Mouse (Mus musculus): Measurements from ENCODE around the gene Pmvk.
"Not testable (repeated sequence)": the region's sequence is repeated elsewhere in the genome, so short reads cannot be mapped to it uniquely, and the experiment has no call there.

Gene Pmvk

DNA sequence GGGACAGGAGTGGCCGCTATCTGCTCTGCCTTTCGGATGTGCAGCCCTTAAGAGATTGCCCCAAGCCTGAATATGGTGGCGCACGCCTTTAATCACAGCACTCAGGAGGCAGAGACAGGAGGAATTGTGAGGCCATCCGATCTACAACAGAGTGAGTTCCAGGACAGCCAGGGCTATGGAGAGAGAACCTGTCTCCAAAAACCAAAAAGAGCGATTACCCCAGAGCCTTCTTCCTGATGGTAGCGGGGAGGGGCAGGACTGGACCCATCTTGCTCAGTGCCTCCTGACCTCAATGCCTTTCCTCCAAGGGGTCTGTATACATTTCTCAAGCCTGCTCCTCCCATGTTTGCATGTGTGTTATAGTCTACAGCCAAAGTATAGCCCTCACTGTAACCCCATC lies 25.3 kb upstream of the Pmvk start:
- not testable (repeated sequence) for DNase-seq (ENCODE audit: low spot score in 2 of 2)

DNA sequence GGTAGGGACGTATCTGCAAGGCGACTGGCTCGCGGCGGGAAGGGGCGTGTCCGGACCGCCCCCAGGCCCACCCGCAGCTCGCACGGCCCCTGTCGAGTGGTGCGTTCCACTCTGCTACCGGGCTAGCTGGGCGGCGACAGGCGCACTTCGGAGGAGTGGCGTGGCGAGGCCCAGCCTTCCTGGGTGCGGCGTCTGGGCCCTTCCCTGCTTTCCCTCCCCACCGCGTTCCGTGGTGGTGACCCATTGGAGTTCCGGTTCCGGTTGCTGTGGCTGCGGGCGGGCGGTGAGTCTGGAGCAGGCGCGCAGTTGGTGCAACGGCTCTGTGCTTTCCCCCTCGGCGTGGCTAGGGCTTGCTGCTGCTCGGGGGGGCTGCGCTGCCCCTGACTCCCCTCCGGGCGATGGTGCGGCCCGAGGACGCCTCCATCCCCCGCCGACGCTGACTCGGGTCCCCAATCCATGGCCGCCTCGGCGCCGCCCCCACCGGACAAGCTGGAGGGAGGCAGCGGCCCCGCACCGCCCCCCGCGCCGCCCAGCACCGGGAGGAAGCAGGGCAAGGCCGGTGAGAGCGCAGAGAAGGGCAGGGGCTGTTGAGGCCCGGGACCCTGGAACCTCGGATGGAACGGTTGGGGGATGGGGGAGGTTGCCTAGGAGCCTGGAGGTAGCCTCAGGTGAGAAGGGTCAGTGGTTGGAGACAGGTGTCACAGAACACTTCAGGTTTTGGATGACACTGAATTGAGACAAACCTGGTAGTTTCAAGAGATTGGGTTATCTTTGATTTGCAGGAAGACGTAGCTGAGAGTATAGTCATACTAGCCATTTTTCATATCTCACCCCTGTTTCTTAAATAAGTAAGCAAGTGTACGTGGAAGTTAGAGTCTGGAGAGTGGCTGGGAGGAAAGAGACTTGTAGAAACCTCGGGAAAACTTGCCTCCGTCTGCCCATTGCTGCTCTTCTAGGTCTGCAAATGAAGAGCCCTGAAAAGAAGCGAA lies 23.9 kb upstream of the Pmvk start, which contains the start of gene Pygo2:
TSS of gene Pygo2 (plus strand) at position 44 of the 989 bp plus-strand sequence.
- DNase-seq (ENCODE audit: low spot score in 2 of 2), result peak; percentile 94 to 96

DNA sequence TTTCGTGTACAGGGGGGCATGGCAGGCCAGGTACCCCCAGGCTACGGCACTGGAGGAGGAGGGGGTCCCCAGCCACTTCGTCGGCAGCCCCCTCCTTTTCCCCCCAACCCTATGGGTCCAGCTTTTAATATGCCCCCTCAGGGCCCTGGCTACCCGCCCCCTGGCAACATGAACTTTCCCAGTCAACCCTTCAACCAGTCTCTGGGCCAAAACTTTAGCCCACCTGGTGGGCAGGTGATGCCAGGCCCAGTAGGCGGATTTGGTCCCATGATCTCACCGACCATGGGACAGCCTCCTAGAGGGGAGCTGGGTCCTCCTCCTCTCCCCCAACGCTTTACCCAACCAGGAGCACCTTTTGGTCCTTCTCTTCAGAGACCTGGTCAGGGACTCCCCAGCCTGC lies 21.7 kb upstream of the Pmvk start:
- DNase-seq (ENCODE audit: low spot score in 2 of 2), result no peak

DNA sequence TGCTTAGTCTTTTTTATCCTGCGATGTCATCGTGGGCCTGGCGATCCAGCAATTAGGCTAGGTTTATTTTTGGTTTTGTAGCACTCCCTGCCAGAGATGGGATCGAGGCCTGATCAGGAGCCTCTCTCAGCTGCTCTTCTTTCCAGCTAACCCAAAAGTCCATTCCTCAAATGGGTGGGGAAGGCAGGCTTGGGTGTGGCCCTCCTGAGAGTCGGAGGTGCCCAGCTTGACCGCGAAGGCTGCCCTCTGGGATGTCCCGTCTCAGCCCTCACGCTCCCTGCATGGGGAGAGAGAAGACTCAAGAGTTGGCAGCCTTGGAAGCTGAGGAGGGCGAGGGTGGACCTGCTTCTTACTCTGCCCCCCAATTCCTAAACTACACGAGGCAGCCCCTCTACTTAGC lies 19.8 kb upstream of the Pmvk start:
- no peak for DNase-seq (ENCODE audit: low spot score in 2 of 2)

DNA sequence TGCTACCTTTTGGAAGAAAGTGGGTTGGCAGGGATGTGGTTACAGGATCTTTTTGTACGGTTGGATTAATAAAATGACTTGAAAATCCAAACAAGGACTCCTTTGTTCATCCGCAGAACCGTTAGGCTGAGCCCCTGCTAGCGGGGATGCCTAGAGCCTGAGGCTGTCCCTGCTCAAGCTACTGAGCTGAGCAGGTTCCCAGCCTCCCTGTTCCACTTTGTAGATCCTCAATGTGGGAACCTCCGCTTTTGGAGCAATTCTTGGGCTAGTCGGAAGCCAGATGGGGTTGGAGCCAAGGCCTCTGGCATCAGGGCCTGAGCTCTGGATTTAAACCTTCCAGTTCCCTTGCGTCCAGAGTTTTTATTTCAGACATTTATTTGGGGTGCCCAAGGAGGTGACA lies 19.3 kb upstream of the Pmvk start:
- DNase-seq (ENCODE audit: low spot score in 2 of 2), result no peak

DNA sequence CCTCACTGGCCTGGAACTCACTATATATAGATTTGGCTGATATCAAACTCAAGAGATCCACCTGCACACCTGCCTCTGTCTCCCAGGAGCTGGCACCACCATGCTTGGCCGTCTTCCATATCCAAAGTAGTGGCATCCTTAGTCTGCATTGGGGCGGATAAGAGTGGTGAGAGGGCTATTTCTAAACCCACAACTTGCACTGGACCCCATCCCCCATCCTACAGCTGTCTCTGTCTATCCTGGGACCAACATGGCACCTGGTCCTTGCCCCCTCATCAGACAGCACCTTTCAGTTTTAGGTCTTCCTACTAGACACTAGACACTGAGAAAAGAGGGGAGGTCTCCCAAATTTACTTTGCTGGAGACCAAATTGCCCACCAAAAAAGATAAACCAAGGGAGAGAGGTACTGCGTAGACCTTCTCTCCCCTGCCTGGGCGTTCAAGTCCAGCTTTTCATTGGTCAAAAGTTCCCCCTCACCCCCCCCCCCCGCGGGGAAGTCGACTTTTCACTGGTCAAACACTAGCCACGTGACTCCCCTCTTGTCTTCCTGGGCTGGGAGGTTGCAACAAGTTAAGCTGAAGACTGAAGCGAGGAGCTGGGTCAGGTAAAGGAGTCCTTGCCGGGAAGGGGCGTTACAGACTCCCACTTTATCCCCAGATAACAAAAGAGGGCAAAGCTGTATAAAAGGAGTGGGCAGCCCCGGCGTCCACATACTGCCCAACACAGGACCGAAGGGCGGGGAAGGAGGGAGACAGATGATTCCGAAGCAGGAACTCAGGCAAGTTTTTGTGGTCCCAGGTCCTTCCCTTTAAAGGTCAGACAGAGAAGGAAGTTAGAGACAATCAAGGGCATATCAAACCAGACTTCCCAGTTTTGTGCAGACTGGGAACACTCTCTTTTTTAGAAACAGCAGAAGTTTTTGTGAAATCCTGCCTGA lies 17.9 kb upstream of the Pmvk start, which contains the start of gene Pbxip1:
TSS of gene Pbxip1 (plus strand) at position 531 of the 938 bp plus-strand sequence.
- no peak for DNase-seq (ENCODE audit: low spot score in 2 of 2)

DNA sequence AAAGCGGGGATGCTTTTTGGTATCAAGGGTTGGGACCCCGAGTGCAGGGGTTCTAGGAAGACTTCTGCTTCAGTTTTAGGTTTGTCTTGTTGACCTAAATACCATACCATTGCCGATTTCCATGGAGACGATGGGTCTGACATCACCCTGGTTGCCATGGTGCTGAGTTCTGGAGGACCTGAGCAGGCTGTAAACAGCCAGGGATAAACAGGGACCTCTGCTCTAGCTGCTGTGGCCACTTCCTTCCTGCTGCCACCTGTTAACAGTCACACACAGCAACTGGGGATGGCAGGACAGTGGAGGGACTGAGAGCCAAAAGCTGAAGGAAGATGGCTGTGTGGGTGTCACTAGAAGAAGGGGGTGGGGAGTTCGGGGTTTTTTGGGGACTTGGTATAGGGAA lies 17.1 kb upstream of the Pmvk start:
- DNase-seq (ENCODE audit: low spot score in 2 of 2), result peak in 1 of 2 experiments; percentile 40

DNA sequence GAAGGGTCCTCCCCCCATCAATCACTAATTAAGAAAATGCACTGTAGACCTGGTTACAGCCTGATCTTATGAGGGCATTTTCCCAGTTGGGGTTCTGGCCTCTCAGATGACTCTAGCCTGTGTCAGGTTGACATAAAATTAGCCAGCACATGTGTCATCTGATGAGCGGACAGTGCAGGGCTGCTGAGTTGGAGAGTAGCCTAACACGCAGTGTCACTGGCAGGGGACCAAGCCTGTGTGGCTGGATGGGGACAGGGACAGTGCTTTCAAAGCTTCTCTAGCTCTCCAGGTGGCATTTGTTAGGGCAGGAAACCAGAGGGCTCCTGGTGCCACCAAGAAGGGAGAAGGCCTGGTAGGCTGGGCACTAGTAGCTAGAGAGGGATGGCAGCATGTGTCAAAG lies 13.7 kb upstream of the Pmvk start:
- no peak for DNase-seq (ENCODE audit: low spot score in 2 of 2)

DNA sequence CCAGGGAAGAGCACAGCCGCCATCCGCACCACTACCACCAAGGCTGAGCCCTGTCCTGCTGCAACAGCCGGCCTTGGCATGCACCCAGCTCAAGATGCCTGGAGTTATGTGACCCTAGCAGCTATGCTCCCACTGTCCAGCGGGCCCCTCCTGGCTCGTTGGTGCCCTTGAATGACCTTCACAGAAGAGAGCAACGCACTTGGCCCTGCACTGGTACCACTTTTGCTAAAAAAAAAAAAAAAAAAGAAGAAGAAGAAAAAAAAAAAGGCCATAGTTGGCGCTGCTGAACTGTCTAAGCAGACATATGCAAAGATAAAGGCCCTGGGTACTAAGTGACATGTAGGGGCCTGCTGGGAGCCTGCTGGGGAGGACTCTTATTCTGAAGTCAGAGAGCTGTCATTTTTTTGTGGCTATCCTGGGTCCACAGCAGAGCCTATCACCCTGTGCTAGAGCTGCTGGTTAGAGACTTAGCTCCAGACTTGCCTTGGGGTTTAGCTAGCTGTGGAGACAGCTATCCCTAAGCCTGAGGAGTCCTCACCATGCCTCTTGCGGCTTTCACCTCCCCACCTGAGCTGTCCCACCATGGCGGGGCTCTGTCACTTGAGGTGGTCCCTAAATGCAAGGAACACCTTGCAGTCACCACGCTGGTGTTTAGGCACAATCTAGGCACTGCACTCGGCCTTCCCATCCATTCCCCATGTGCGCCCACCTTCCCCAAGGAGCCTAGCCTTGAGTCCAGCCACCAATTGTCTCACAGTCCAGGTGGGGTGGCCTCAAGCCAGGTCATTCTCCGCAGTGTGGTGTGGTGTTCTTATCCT lies 5.4 kb upstream of the Pmvk start:
- DNase-seq (ENCODE audit: low spot score in 2 of 2), result no peak

DNA sequence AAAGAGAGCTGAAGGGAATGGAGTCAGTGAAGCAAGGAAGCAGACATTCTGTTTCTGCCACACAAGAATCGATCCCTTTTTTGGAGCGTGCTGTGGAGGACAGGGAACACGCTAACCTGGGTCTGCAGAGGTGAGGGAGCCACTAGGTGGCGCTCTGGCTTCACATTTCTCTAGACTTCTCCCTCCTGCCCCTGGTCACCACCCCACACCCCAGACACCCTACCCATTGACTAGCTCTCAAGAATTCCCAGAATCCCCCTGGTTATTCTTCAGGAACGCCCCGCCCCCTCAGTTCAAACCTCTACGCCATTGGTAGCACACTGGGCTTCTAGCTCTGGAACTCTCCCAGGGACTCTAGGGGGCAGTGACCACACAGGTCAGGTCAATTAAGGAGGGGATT lies 4.8 kb upstream of the Pmvk start:
- peak; percentile 75 to 79 for DNase-seq (ENCODE audit: low spot score in 2 of 2)

DNA sequence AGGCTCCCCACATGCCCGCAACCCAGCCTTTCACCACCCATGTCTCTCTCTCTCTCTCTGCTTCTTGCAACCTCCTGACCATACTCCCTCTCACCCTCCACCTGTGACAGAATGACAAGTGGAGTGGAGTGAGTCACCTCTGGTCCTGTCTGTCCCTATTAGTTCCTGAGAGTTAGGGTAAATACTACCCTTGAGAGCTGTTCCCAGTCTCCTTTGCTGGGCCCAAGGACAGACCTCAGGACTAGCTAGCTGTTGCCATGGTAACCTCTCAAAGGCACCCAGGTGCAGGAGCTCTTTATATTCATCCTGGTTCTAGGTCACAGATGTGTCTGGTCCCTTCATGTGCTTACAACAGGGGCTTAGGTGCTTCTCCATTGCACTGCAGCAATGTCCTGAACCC lies 2.4 kb upstream of the Pmvk start:
- DNase-seq (ENCODE audit: low spot score in 2 of 2), result no peak

DNA sequence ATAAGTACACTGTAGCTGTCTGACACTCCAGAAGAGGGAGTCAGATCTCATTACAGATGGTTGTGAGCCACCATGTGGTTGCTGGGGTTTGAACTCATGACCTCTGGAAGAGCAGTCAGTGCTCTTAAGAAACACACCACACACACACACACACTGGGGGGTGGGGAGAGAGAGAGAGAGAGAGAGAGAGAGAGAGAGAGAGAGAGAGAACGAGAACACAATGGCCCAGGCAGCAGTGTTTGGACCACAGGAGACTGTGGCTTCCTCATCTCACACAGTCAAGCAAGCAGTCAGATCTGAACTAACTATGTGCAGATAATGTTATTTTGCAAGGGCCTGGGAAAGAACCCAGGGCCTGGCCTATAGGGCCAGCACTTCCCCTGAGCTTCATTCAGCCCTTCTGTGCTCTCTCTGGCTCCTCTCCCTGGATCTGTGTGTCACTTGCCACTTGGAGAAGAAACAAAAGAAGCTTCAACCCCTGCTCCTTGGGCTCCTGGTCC lies 1.5 kb downstream of the Pmvk start:
- DNase-seq (ENCODE audit: low spot score in 2 of 2), result no peak

DNA sequence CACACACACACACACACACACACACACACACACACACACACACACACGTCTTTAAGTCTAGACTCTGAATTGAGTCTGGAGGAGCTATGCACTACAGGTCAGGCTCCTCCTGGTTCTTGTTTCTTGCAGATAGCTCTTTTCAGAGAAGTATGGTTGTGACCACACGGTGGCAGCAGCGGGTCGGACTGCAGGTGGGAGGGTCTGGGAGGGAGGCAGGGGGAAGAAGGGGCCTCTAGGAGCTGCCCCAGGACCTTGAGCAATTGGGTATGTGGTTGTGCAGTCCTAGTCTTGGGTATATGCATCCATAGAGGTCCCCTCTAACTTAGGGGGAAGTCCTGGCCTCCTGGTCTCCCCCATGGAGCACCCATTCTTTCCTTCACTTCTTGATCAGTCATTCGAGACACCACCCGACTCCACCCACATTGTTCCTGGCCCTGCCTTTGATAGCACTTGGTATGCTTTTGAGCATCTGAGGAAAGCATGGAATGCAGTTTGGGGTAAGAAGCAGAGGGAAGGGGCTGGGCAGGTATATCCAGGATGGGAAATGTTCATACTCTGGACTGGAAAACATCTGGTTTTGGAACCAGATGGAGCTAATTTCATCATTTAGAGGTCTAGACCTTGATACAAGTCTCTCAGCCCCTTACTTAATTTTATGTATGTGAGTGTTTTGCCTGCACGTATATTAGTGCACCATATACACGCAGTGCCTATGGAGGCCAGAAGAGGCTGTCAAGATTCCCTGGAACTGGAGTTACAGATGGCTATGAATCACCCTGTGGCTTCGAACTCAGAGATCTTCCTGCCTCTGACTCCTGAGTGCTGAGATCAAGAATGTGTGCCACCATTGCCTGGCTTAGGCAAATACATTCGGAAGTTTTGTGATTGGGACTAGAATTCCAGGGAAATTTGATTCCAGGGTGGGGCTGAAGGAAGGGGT lies 2.7 kb downstream of the Pmvk start:
- DNase-seq (ENCODE audit: low spot score in 2 of 2), result peak; percentile 65 to 75

DNA sequence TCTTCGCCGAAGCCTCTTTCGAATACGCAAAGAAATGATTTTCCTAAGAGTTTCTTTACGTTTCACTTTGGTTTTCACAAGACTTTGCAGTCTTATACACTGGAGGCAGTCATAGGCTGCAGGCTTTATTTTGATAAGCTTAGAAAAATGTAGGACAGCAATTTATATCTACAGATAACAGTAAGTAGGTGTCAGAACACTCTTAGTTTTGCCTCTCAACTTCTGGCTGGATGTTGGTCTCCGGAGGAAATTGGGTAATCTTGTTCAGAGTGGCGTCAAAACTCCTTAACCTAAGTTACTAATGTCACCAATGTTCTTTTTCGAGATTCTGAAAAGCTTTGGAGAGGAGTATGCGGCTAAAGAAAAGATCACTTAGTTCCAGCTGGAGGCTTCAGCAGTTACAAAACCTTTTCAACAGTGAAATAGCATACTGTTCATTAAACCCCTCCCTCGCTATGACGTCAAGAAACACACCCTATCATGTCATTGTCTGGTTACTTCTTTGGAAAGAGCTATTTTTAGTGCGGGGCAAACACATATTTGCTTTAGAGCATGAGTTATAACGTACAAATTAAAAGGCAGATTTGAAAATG lies 4.1 kb downstream of the Pmvk start:
- DNase-seq (ENCODE audit: low spot score in 2 of 2), result no peak

DNA sequence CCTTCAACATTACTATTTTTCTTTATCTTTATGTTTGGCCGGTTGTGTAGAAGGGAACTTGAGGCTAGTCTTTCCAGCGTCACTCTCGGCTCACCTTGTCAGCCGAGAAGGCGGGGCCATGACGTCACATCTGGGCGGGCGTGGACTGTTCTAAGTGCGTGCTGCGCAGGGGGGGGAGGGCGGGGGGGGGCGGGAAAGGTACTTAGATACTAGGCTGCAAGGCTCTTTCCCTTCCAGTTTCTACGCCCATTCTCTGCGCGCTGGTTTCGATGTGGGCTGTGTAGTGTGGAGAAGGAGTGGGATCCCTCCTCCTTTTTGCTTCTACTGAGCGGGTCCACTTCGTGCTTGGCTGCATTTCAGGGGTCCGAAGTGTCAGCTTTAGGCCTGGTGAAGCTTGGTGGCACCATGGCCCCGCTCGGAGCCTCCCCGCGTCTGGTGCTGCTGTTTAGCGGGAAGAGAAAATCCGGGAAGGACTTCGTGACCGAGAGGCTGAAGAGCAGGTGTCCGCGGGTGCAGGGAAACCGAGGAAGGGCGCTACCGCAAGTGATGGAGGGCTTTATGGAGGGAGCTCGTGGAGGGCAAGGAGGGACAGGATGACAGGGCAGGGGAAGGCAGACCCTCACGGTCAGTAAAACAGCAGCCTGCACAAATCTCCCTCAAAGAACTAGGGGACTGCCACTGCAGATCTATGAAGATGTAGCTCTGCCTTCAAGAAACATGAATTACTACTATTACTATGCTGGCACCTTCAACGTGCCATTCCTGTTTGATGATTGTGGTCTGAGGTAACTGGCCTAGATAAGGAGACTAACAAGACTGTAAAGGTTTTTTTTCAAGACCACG lies 4.8 kb downstream of the Pmvk start:
- peak; percentile 86 to 90 for DNase-seq (ENCODE audit: low spot score in 2 of 2)

DNA sequence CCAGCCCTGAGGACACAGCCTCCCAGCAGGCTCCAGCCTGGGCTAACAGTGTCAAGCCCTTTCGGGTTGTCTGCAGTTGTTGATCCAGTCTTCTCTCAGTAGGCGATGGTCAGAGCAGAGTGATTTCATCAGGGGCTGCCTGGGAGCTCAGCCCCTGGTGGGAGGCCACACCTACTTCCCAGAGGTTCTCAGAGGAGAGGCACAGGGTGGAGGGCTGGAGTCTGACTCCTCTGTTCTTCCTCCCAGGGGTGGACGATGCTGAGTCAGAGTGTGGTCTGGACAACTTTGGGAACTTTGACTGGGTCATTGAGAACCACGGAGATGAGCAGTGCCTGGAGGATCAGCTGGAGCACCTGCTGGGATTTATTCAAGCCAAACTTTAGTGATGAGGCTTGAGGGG lies 13.9 kb downstream of the Pmvk start:
- no peak for DNase-seq (ENCODE audit: low spot score in 2 of 2)

DNA sequence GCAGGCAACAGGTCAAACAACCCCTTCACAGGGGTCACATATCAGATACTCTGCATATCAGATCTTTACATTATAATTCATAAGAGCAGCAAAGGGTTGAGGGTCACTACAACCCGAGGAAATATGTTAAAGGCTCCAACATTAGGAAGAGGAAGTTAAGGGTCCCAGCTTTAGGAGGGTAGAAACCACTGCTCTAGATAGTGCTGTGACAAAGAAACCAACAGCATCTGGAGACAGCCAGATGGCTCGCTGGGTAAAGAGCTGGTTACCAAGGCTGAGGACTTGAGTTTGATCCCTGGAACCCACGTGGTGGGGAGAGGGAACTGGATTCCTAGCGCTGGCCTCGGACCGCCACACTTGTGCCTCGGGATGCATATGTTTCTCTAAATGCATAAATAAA lies 17.9 kb downstream of the Pmvk start:
- DNase-seq (ENCODE audit: low spot score in 2 of 2), result no peak

DNA sequence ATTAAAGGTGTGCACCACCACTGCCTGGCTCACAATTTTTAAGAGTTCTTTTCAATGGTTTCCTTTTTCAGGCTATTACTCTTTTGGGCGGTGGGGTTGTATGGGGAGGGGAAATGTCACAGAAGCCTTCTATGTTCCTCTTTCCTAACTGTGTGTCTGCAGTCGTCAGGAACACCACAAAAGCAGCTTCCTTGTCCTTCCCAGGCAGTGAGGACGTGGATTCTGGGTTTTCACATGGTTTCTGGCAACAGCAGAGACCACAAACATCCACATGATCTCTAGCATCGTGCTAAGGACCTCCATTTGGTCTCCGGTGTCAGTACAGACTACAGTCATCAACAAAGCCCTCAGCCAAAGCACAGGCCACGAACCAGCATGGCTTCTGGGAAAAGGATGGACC lies 19.5 kb downstream of the Pmvk start:
- no peak for DNase-seq (ENCODE audit: low spot score in 2 of 2)

DNA sequence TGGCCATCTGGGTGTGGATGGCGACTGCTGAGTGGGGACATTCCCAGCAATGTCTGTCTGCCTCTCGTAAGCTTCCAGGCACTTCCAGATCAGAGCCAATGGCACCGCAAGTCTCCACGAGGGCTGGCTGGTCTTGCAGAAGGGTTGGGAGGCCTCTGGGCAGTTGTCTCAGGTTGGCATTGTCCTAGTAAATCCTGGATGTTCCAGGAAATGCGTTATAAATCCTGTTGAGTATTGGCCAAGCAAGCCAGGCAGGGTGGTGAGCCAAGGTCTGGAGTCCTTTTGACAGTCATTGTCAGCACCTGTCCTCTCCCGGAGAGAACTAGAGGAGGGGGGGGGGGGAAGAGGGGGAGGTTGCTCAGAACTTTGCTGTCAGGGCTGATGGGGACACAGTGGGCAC lies 24.7 kb downstream of the Pmvk start:
- no peak for DNase-seq (ENCODE audit: low spot score in 2 of 2)
